Mouse (Mus musculus) MEL (cell line): Measurements from ENCODE around the gene Gfap. TPM values are rescaled to one million over a fixed set of nuclear protein-coding genes. Genes with fewer than 3 reads are reported as not detected.

Source experiments
- DNase-seq: peaks from one replicate; pipeline ENCODE4 v3.0.0; 2011; ENCODE audit warnings: low read depth, low spot score
- H3K27ac ChIP-seq: 2 replicates; pipeline ENCODE4 v1.5.1; 2012; ENCODE audit warnings: low read depth, mild to moderate bottlenecking, control low read depth, low read length, moderate library complexity; ENCODE audit not compliant: control insufficient read depth
- H3K27me3 ChIP-seq, 2 experiments: fragments of 150-350 bp in 1 of 2; sonication (generic) in 1 of 2; 2 replicates each; pipeline ENCODE4 v1.6.1; 2012; ENCODE audit warnings: low read length in 2 of 2, mild to moderate bottlenecking in 2 of 2, improper control_type of control experiment in 1 of 2, moderate library complexity in 1 of 2; ENCODE audit not compliant: insufficient read depth in 2 of 2, control insufficient read depth in 1 of 2
- H3K36me3 ChIP-seq, 2 experiments: 2 replicates each; pipeline ENCODE4 v1.6.1; 2012 to 2014; ENCODE audit warnings: low read length in 2 of 2, improper control_type of control experiment in 1 of 2, inconsistent platforms in 1 of 2, mild to moderate bottlenecking in 1 of 2; ENCODE audit not compliant: insufficient read depth in 2 of 2, control insufficient read depth in 1 of 2
- H3K4me1 ChIP-seq, 2 experiments: fragments of 150-350 bp in 1 of 2; sonication (generic) in 1 of 2; 2 replicates each; pipeline ENCODE4 v1.6.1; 2012; ENCODE audit warnings: low read length in 2 of 2, improper control_type of control experiment in 1 of 2, mild to moderate bottlenecking in 1 of 2; ENCODE audit not compliant: insufficient read depth in 2 of 2, control insufficient read depth in 1 of 2
- H3K4me3 ChIP-seq, 2 experiments: fragments of 150-350 bp in 1 of 2; sonication (generic) in 1 of 2; 2 replicates each; pipeline ENCODE4 v1.5.1; 2012; ENCODE audit warnings: low read depth in 2 of 2, low read length in 2 of 2, mild to moderate bottlenecking in 2 of 2, moderate library complexity in 2 of 2, control low read depth in 1 of 2, improper control_type of control experiment in 1 of 2; ENCODE audit not compliant: control insufficient read depth in 1 of 2, insufficient read depth in 1 of 2
- H3K79me2 ChIP-seq: 2 replicates; pipeline ENCODE4 v1.6.1; 2012; ENCODE audit warnings: mild to moderate bottlenecking, low read length, moderate library complexity; ENCODE audit not compliant: control insufficient read depth, poor library complexity, insufficient read depth
- H3K9ac ChIP-seq: 2 replicates; pipeline ENCODE4 v1.6.1; 2012; ENCODE audit warnings: low read depth, mild to moderate bottlenecking, control low read depth, low read length, moderate library complexity; ENCODE audit not compliant: control insufficient read depth, poor library complexity, severe bottlenecking
- H3K9me3 ChIP-seq: fragments of 150-350 bp; sonication (generic); replicated peaks from 2 replicates; pipeline ENCODE4 v1.6.1; 2012; ENCODE audit warnings: mild to moderate bottlenecking, low read length, improper control_type of control experiment, moderate library complexity; ENCODE audit not compliant: insufficient read depth
- CHD1 ChIP-seq: IDR thresholded peaks from 2 replicates; pipeline ENCODE4 v1.6.1; 2012; ENCODE audit warnings: low read depth, mild to moderate bottlenecking, inconsistent platforms, low read length, improper control_type of control experiment
- CHD2 ChIP-seq: IDR thresholded peaks from 2 replicates; pipeline ENCODE4 v1.6.1; 2011; ENCODE audit warnings: low read length, improper control_type of control experiment
- ELF1 ChIP-seq: IDR thresholded peaks from 2 replicates; pipeline ENCODE4 v1.6.1; 2014; ENCODE audit warnings: low read depth, mild to moderate bottlenecking, inconsistent platforms, low read length, improper control_type of control experiment, moderate library complexity
- EP300 ChIP-seq, 2 experiments: IDR thresholded peaks; 2 replicates each; pipeline ENCODE4 v1.6.1; 2011; ENCODE audit warnings: improper control_type of control experiment in 2 of 2, low read length in 2 of 2, low read depth in 1 of 2, mild to moderate bottlenecking in 1 of 2
- GABPA ChIP-seq: IDR thresholded peaks from 2 replicates; pipeline ENCODE4 v1.6.1; 2012; ENCODE audit warnings: low read depth, mild to moderate bottlenecking, inconsistent platforms, low read length, improper control_type of control experiment, moderate library complexity
- JUND ChIP-seq: IDR thresholded peaks from 2 replicates; pipeline ENCODE4 v1.6.1; 2011; ENCODE audit warnings: low read depth, mild to moderate bottlenecking, improper control_type of control experiment, low read length
- KAT2A ChIP-seq: conservative IDR thresholded peaks from 2 replicates; pipeline ENCODE4 v1.6.1; 2012; ENCODE audit warnings: low read depth, low read length, improper control_type of control experiment, inconsistent platforms
- MXI1 ChIP-seq: IDR thresholded peaks from 2 replicates; pipeline ENCODE4 v1.6.1; 2011; ENCODE audit warnings: mild to moderate bottlenecking, low read depth, low read length, improper control_type of control experiment
- NELFE ChIP-seq: IDR thresholded peaks from 2 replicates; pipeline ENCODE4 v1.6.1; 2011; ENCODE audit warnings: low read depth, low read length, improper control_type of control experiment
- NRF1 ChIP-seq: IDR thresholded peaks from 2 replicates; pipeline ENCODE4 v1.6.1; 2014; ENCODE audit warnings: low read depth, mild to moderate bottlenecking, inconsistent platforms, low read length, improper control_type of control experiment, moderate library complexity; ENCODE audit not compliant: poor library complexity, insufficient read depth, severe bottlenecking
- POLR2A ChIP-seq, 2 experiments: IDR thresholded peaks; 2 replicates each; pipeline ENCODE4 v1.6.1; 2011 to 2012; ENCODE audit warnings: low read length in 2 of 2, mild to moderate bottlenecking in 2 of 2, control low read depth in 1 of 2, improper control_type of control experiment in 1 of 2, low read depth in 1 of 2, moderate library complexity in 1 of 2; ENCODE audit not compliant: control insufficient read depth in 1 of 2, insufficient read depth in 1 of 2, poor library complexity in 1 of 2
- POLR2AphosphoS5 ChIP-seq: IDR thresholded peaks from 2 replicates; pipeline ENCODE4 v1.6.1; 2012; ENCODE audit warnings: low read depth, borderline replicate concordance, mild to moderate bottlenecking, inconsistent platforms, low read length, moderate library complexity, mixed read lengths
- TAL1 ChIP-seq: IDR thresholded peaks from 2 replicates; pipeline ENCODE4 v1.6.1; 2012; ENCODE audit warnings: mild to moderate bottlenecking, inconsistent platforms, low read length, moderate library complexity, mixed read lengths
- TBP ChIP-seq: IDR thresholded peaks from 2 replicates; pipeline ENCODE4 v1.8.0; 2011; ENCODE audit warnings: low read depth, low read length, improper control_type of control experiment
- USF2 ChIP-seq, 2 experiments: IDR thresholded peaks; 2 replicates each; pipeline ENCODE4 v1.6.1; 2011 to 2012; ENCODE audit warnings: improper control_type of control experiment in 2 of 2, low read length in 2 of 2, borderline replicate concordance in 1 of 2, inconsistent platforms in 1 of 2, low read depth in 1 of 2, mild to moderate bottlenecking in 1 of 2; ENCODE audit not compliant: insufficient read depth in 1 of 2
- ZMIZ1 ChIP-seq: IDR thresholded peaks from 2 replicates; pipeline ENCODE4 v1.6.1; 2012; ENCODE audit warnings: low read depth, mild to moderate bottlenecking, inconsistent platforms, low read length, improper control_type of control experiment, moderate library complexity
- polyA plus RNA-seq, 2 experiments: library from polyadenylated mRNA; stranded (reverse) in 1 of 2; unstranded in 1 of 2; fragments of >175 nt in 1 of 2; fragments of >200 nt in 1 of 2; gene quantifications; 2 replicates each; pipeline versions ENCODE4 v1.2.1 to v1.2.4; 2012; ENCODE audit warnings: low replicate concordance in 2 of 2, low read depth in 1 of 2; ENCODE audit not compliant: insufficient read length in 2 of 2, insufficient read depth in 1 of 2, missing spikeins in 1 of 2
- total RNA-seq: library from RNA; depleted of rRNA; stranded (reverse); fragments of 300-350 nt; gene quantifications from 2 replicates; pipeline ENCODE4 v1.2.3, GENCODE M21; 2012

Gene Gfap
- total and polyA plus RNA-seq, 3 experiments, result 2.0 to 2.5 TPM; not detected in 1

DNA sequence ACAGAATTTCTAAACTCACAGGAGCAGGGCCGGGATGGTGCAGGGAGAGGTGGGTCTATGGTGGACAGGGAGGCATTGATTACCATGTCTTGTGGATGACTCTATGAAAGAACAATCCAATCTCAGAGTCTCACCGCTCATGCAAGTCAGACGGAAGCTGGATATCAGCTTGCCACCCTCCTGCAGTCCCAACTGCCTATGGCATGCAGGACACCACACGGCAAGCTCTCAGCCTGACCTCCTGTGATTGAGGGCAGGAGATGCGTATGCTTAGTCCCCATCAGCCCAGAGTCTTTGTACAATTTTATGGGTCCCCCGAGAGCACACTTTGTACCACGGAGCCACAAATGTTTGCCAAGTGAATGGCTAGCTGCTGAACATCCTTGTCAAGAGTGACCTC is 2.9 kb upstream of the Gfap start:
- Histone ChIP-seq H3K79me2 (no peaks in the 10 kb centered on the region), H3K4me1 (no peaks in the 10 kb centered on the region; a peak in 1 of 4 replicates)
- TF ChIP-seq POLR2AphosphoS5, result 0 out of 2 replicates have a peak, but pooled peaks have one; percentile 62
- no peak for TF ChIP-seq CHD1
- TF ChIP-seq POLR2A (IDR thresholded peaks at IDR 0.05; ENCODE audit: control insufficient read depth in 1 of 2, insufficient read depth in 1 of 2, low read depth in 1 of 2, low read length in 2 of 2, poor library complexity in 1 of 2), result 0 out of 4 replicates have a peak, but pooled peaks have one; percentile 21 to 29
- TF ChIP-seq, all 39 proteins: peak for 2
- Histone ChIP-seq H3K9me3 (no peaks in the 10 kb centered on the region), H3K9ac (no peak overlapping the region), H3K36me3 (peaks cover 0 to 5% of the 10 kb centered on the region in 2 experiments; a peak in 1 of 4 replicates), H3K27ac (no peak overlapping the region), H3K4me3 (no peak overlapping the region), H3K27me3 (no peaks in the 10 kb centered on the region)
- no peak for DNase-seq

DNA sequence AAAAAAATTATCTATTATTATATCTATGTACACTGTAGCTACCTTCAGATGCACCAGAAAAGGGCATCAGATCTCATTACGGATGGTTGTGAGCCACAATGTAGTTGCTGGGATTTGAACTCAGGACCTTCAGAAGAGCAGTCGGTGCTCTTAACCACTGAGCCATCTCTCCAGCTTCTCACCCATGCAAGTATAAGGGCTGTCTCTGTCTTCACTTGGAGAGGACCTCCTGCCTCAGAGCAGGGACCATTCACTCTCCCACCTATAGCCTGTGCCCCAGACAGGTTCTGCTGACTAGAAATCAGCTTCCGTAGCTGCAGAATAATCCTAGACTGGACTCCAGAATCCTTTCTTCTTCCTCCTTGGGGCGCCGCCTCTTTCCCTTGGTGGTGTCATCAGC is 1.4 kb upstream of the Gfap start:
- Histone ChIP-seq H3K9me3 (no peaks in the 10 kb centered on the region), H3K79me2 (no peaks in the 10 kb centered on the region), H3K9ac (no peak overlapping the region), H3K27me3 (no peaks in the 10 kb centered on the region), H3K36me3 (no peaks in the 10 kb centered on the region; a peak in 1 of 4 replicates), H3K4me1 (no peaks in the 10 kb centered on the region; a peak in 1 of 4 replicates), H3K4me3 (no peak overlapping the region), H3K27ac (no peak overlapping the region)
- TF ChIP-seq TBP (peak; percentile 96), NELFE (no peak)
- no peak for DNase-seq

DNA sequence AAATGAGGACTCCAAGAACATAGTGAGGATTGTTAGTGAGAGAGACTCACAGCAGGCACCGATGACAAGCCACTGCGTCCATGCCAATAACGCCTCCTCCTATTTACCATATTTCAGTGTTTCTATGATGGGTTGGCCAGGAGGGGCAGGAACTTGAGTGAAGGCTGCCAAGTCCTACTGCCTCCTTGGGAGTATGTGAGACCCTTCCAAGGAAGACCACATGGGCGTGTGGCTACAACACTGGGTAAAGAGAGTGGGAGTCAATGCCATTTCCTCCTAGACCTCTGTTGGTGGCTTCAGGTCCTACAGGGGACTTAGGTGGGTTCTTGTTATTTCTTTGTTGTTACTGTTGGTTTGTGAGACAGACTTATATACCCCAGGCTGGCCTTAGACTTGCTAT is 487 bp upstream of the Gfap start:
- Histone ChIP-seq H3K4me1 (peaks cover 0 to 3% of the 10 kb centered on the region in 2 experiments; a peak in 3 of 4 replicates), H3K79me2 (no peaks in the 10 kb centered on the region), H3K9ac (no peak overlapping the region), H3K27ac (no peak overlapping the region), H3K9me3 (no peaks in the 10 kb centered on the region), H3K27me3 (no peaks in the 10 kb centered on the region), H3K4me3 (no peak overlapping the region), H3K36me3 (no peaks in the 10 kb centered on the region; a peak in 2 of 4 replicates)
- no peak for DNase-seq
- TF ChIP-seq JUND, result no peak
- TF ChIP-seq ZMIZ1, result 0 out of 2 replicates have a peak, but pooled peaks have one; percentile 27
- TF ChIP-seq MXI1, result 0 out of 2 replicates have a peak, but pooled peaks have one; percentile 20

DNA sequence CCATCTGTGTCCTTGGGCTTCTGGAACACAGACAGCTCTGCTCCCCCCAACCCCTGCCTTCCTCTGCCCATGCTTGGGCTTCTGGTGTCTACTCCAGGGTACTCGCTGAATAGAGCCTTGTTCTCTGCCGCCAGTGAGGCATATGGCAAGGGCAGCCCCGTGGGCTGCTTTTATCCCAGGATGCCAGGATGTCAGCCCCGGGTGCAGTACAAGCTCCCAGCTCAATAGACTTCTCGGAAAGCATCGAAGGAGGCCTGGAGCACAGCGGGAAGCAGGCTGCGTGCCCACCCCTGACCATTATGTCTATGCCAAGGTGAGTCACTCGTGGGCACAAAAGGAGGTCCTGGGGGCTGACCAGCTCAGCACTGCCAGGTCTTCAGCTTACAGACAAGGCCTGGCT is 2.3 kb downstream of the Gfap start:
- Histone ChIP-seq H3K9ac (no peak overlapping the region), H3K4me1 (peaks cover 7 to 19% of the 10 kb centered on the region in 2 experiments), H3K9me3 (no peaks in the 10 kb centered on the region), H3K36me3 (peaks cover 0 to 10% of the 10 kb centered on the region in 2 experiments; a peak in 2 of 4 replicates), H3K27ac (no peak overlapping the region), H3K79me2 (no peaks in the 10 kb centered on the region), H3K27me3 (no peaks in the 10 kb centered on the region), H3K4me3 (no peak overlapping the region)
- TF ChIP-seq USF2 (IDR thresholded peaks at IDR 0.05; ENCODE audit: borderline replicate concordance in 1 of 2, insufficient read depth in 1 of 2, low read depth in 1 of 2, low read length in 2 of 2) (no peak), POLR2A (IDR thresholded peaks at IDR 0.05; ENCODE audit: control insufficient read depth in 1 of 2, insufficient read depth in 1 of 2, low read depth in 1 of 2, low read length in 2 of 2, poor library complexity in 1 of 2) (no peak), NRF1 (no peak), MXI1 (no peak), CHD2 (no peak), CHD1 (no peak), ELF1 (no peak), TAL1 (no peak), GABPA (no peak), EP300 (IDR thresholded peaks at IDR 0.05; ENCODE audit: low read depth in 1 of 2, low read length in 2 of 2) (no peak), KAT2A (no peak), NELFE (no peak)
- no peak for DNase-seq
